Mouse (Mus musculus) left cerebral cortex, adult 18-20 months (tissue): ENCODE data around the gene Stub1. TPM values are rescaled to one million over a fixed set of nuclear protein-coding genes. Genes with fewer than 3 reads are reported as not detected.

Experiments
- DNase-seq, 2 experiments: peaks; one replicate each; pipeline ENCODE4 v3.0.0; 2021 to 2022; ENCODE audit warnings: low spot score in 2 of 2, mixed read lengths in 1 of 2
- microRNA-seq, 2 experiments: library from miRNA; unstranded; fragments of <30 nt; microRNA quantifications; one replicate each; pipeline ENCODE4 v1.2.0; 2021
- total RNA-seq, 2 experiments: library from RNA; stranded (reverse); gene quantifications; 2 replicates each; pipeline ENCODE4 v1.2.3; 2021

Gene Stub1
- total RNA-seq, 2 experiments from 2014 or later = 178 to 180 TPM

DNA sequence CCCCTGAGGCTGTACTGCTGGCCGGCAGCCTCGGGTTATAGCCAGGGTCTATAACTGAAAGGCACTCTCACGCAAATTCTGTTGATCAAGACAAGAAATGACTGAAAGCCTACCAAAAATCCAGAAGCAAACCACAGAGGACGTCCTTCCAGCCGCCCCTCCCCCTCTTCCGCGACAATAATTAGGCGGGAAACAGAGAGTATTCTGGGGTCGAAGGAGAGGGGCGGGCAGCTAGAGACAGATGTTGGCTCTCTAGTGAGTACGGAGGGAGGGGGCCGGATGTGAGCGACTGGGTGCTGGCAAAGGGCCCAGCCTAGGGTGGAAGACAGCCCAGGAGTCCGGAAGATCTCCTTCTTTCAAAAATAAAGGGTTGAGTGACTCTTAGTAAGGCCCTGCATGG is 40.6 kb downstream of the Stub1 start, which contains the start of gene Fam173a:
Gene Fam173a (minus strand): TSS at position 287 of the 400 bp plus-strand sequence.
- peak in 1 of 2 experiments; percentile 55 for DNase-seq

DNA sequence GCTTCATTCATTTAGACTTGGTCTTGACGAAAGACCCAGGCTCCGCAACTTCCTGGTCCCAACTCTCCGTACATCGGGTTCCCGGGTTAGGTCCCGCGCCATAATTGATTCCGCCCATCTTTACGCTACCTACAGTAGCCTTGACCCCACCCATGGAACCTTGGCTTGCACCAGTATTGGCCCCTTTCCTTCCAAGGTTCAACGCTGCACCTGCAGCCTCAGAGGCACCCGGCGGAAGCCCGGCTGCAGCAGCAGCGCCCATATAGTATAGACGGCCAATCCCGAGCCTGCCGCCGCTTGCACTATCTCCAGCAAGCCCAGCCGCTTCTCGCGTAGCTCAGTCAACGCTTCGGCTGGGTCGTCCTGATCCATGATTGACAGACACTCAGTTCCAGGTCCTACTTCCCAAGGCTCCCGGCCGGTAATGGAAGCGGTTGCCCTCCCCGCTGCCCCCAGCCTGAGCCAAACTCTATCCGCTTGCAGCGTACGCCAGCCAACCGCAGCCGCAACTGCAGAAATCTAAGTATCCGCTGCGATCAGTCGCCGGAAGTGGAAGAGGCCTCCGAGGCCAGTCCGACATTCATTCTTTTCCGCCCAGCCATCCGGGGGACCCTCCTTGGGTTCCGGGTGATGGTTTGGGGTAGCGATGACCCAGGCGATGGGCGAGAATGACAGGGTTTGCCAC is 41.2 kb downstream of the Stub1 start:
- peak; percentile 85 to 87 for DNase-seq

DNA sequence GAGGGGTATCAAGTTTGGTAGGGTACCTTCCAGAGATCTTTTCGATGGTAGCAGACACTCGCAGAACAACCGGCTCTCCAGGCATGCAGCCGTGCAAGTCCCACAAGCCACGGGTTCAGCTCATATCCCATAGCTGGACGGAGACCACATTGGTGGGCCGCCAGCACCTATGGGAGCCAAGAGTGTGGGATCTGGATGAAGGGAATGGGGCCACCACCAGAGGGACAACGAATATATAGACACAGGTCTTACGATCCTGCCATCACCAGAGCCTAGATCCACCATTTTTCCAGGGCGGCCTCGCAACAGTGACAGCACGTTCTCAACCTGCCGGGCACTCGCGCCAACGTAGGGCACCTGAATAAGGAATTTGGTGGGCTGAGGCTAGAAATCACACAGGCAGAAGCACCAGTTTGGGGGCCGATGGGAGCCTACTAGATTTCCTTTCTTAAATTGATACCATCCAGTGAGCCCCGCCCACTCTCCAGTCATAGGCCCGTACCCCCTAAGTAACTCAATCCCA is 41.8 kb downstream of the Stub1 start:
- DNase-seq = no peak

DNA sequence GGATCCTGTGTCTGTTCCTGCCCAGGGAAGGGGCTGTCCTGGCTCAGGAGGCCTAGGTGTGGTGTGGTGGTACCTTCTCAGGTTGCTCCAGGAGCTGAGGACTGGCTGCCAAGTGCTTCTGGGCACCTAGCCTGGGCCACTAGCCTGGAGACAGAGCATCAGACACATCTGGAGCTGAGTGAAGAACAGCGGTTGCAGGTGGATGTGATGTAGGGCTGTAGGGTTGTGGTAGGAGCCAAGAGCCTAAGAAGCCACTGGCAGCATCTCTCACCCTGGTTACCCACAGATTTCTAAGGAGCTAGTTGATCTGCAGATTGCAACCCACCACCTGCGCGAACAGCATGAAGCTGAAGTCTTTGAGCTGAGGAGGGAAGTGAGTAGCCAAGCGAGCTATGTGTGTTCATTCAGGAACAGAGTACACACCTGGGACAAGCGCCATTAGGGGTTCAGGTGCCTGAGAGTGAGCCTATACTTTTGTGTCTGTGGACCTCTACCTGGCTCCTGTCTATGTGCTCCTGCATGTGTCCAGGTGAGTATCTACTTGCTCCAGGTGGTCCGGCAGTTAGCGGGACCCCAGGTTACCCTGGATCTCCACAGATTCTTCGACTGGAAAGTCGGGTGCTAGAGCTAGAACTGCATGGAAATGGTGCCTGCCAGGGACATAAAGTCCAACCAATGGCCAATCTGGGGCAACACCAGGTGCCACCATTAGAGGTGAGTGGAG is 46.3 kb downstream of the Stub1 start:
- DNase-seq = no peak

DNA sequence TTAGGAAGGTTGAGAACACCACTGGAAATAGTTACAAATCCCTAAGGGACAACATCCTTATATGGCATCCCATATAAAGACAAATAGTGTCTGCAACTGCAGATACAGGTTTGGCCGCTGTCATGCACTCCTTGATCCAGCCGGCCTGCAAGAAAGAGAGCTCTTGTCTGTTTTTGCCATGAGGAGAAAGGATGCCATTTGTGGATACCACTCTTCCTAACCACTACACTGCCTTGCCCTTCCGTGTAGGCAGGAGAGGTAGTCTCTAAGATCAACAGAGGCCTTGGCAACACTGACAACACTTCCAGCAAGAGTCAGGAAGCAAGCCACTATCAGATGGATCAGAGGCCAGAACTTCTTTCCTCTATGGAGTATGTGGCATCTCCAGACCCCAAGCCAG is 46.9 kb downstream of the Stub1 start, which contains the start of gene Ccdc78:
Gene Ccdc78 (plus strand): TSS at position 301 of the 400 bp plus-strand sequence.
- DNase-seq = no peak

DNA sequence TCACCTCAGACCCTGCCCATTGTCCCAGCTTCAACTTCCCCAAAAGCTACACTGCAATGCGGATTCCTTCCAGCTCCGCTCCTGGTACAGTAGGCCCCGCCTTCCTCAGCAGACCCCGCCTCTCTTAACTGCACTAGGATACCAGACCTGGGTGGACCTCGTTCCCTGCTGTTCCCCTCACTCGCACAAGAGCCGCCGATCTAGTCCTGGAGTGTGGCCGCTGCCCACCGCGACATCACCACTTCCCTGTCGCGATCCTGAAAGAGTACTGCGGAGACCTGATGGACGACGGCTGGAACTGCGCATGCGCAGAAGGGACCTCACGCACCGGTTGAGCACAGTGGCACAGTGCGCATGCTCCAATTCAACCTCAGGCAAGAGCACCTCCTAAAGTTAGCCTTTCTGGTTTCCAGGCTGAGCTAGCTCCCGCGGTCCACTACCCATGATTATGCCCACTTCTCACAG is 47.9 kb downstream of the Stub1 start, which contains the start of gene Haghl:
Gene Haghl (minus strand): TSS at position 393 of the 465 bp plus-strand sequence.
- peak; percentile 96 to 98 for DNase-seq

DNA sequence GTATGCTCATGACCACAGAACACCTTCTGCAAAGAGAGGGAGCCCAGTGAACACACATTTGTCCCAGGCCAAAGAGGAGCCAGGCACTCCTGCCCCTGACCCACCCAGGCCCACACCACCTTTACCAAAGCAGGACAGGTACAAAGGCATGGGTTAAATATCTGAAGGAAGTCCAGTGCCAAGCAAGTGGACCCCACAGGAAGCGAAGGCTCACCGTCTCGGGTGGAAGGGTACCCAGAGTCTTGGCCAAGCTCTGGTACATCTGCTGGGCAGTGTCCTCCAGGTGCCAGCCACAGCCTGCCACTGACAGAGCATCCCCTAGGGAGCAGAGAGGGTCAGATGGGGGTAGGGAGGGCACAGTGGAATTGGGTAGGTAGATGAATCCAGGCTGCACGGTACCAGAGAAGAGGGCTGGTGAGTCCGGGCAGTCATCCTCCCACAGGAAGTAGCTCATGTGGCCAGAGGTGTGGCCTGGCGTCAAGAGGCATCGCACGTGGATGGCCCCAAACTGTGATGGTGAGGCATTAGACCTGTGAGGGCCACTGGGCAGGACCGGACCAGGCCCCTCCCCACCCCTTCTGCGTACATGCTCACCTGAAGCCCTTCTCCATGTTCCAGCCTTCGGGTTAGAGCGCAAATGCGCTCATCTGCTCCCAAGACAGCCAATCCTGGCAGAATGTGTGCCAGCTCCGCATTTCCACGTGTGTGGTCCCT is 49.2 kb downstream of the Stub1 start:
- DNase-seq = no peak

DNA sequence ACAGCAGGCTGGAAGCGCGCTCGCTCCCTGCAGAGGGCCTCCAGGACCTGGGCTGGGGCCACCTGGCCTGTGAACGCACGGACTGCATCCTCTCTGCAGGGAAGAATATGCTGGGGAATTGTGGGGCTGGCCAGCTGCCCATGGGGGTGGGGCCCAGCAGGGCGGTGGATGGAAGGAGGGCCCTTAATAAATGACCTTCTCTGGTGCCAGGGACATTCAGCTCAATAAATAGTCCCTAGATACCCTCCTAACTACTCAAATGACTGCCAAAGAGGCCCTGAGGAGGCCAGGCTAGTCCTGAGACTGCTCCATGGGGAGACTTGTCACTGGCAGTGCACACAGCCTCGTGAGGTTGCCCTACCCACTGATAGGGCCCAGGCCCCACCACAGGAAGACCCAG is 50.1 kb downstream of the Stub1 start:
- no peak for DNase-seq

DNA sequence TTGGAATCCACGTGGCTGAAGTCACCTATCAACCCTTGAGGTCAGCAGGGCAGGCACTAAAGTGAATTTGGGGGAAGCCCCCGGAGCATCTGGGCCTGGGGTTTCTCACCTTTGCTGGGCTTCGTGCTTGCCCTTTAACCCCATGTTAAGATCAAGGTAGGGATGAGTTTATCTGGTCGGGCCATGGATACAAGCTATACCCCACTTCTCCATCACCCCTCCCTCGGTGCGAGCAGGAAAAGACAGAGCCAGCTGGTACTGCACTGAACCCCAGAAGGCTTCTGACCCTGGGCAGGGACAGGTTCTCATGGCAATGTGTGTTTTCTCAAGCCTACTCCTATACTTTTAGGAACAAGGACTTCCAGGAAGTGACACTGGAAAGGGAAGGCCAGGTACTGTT is 51.9 kb downstream of the Stub1 start:
- DNase-seq = no peak

Small RNAs within 50 kb of the gene (microRNA-seq; reads per million reads assigned to microRNA genes)
- gene Mir3082 = 1.3 to 3.2 reads per million in 2 experiments
- 1.7 to 1.9 reads per million in 2 experiments for gene Mir6966

Other genes with a start within 250 kb of the Stub1 start
- gene Gng13, start 116.2 kb downstream of the Stub1 start, total RNA-seq = 100 to 1,000 TPM; 151 to 157 TPM
- 1 to 10 TPM; 1.2 to 1.5 TPM for gene Chtf18, start 106.0 kb downstream of the Stub1 start, total RNA-seq
- gene Rpusd1, start 105.7 kb downstream of the Stub1 start, total RNA-seq = 10 to 100 TPM; 60.9 to 64.4 TPM
- gene Mslnl, start 97.4 kb downstream of the Stub1 start, total RNA-seq = under 1 TPM; 0.44 to 0.75 TPM
- 1 to 10 TPM; 2.3 to 2.5 TPM for gene Msln, start 79.0 kb downstream of the Stub1 start, total RNA-seq
- 10 to 100 TPM; 31.3 to 37.1 TPM for gene Narfl, start 59.6 kb downstream of the Stub1 start, total RNA-seq
- gene Haghl, start 47.7 kb downstream of the Stub1 start, total RNA-seq = 100 to 1,000 TPM; 112 to 119 TPM
- gene Ccdc78, start 46.8 kb downstream of the Stub1 start, total RNA-seq = under 1 TPM in 1 of 2 experiments, not detected in 1; 0.19 TPM
- 10 to 100 TPM; 92.7 to 99.1 TPM for gene Fam173a, start 40.5 kb downstream of the Stub1 start, total RNA-seq
- 1 to 10 TPM in 1 of 2 experiments, not detected in 1; 1.4 TPM for gene AC134908.4, start 37.7 kb downstream of the Stub1 start, total RNA-seq
- 10 to 100 TPM; 70.9 to 78.2 TPM for gene Metrn, start 36.3 kb downstream of the Stub1 start, total RNA-seq
- gene Fbxl16, start 24.3 kb downstream of the Stub1 start, total RNA-seq = 100 to 1,000 TPM; 588 to 680 TPM
- 10 to 100 TPM; 22.5 to 25.1 TPM for gene Wdr24, start 9.8 kb downstream of the Stub1 start, total RNA-seq
- 10 to 100 TPM; 43.5 to 52.3 TPM for gene Jmjd8, start 4.5 kb downstream of the Stub1 start, total RNA-seq
- 10 to 100 TPM; 40.6 to 42.4 TPM for gene Rhbdl1, start 3.9 kb upstream of the Stub1 start, total RNA-seq
- gene Gm20683, start 8.4 kb upstream of the Stub1 start, total RNA-seq = 10 to 100 TPM; 20.7 to 23.7 TPM
- gene Rhot2, start 11.4 kb upstream of the Stub1 start, total RNA-seq = 10 to 100 TPM; 89.5 to 92.8 TPM
- gene Wdr90, start 28.1 kb upstream of the Stub1 start, total RNA-seq = 10 to 100 TPM; 26.0 to 31.5 TPM
- 10 to 100 TPM; 20.0 to 25.6 TPM for gene Mcrip2, start 35.4 kb upstream of the Stub1 start, total RNA-seq
- 10 to 100 TPM; 38.7 to 40.2 TPM for gene Mettl26, start 41.7 kb upstream of the Stub1 start, total RNA-seq
- gene Wfikkn1, start 47.5 kb upstream of the Stub1 start, total RNA-seq = 1 to 10 TPM; 1.4 to 1.7 TPM
- 10 to 100 TPM; 41.2 TPM for gene Rab40c, start 86.3 kb upstream of the Stub1 start, total RNA-seq
- gene Pigq, start 111.5 kb upstream of the Stub1 start, total RNA-seq = 100 to 1,000 TPM; 103 to 113 TPM
- under 1 TPM; 0.54 to 0.98 TPM for gene Nhlrc4, start 111.6 kb upstream of the Stub1 start, total RNA-seq
- gene A930017K11Rik, start 119.2 kb upstream of the Stub1 start, total RNA-seq = under 1 TPM; 0.37 to 0.65 TPM
- 10 to 100 TPM; 50.6 to 51.4 TPM for gene Capn15, start 152.4 kb upstream of the Stub1 start, total RNA-seq
- gene Rab11fip3, start 236.2 kb upstream of the Stub1 start, total RNA-seq = 10 to 100 TPM; 97.8 to 98.4 TPM